Mouse (Mus musculus) hindbrain, embryonic 14.5 days (tissue): ENCODE measurements around the gene Catsperg1. TPM values are rescaled to one million over a fixed set of nuclear protein-coding genes. Genes with fewer than 3 reads are reported as not detected.
A peak's percentile ranks its signal among the peaks of the same experiment; 100 is the strongest.

Source experiments
- ATAC-seq: fragments of 200-750 bp; cut with Nextera tagmentation; 2 replicates; pipeline ENCODE4 v1.8.0; 2017; ENCODE audit warnings: moderate number of reproducible peaks, mild to moderate bottlenecking, moderate TSS enrichment, moderate library complexity; ENCODE audit not compliant: low FRiP score
- DNase-seq: peaks from one replicate; pipeline ENCODE4 v3.0.0-alpha.2; 2015; ENCODE audit warnings: low spot score
- H3K27ac ChIP-seq: fragments of 300-500 bp; sonication (generic); 2 replicates; pipeline ENCODE4 v1.5.1; 2014; ENCODE audit warnings: mild to moderate bottlenecking, moderate library complexity
- H3K27me3 ChIP-seq: fragments of 300-500 bp; sonication (generic); 2 replicates; pipeline ENCODE4 v1.6.1; 2014; ENCODE audit warnings: mild to moderate bottlenecking, low read length, mixed read lengths; ENCODE audit not compliant: control insufficient read depth, insufficient read depth
- H3K36me3 ChIP-seq: fragments of 300-500 bp; sonication (generic); replicated peaks from 2 replicates; pipeline ENCODE4 v1.6.1; 2014; ENCODE audit not compliant: control insufficient read depth, insufficient read depth
- H3K4me1 ChIP-seq: fragments of 300-500 bp; sonication (generic); replicated peaks from 2 replicates; pipeline ENCODE4 v1.6.1; 2014; ENCODE audit warnings: antibody characterized with exemption, low read length, mixed read lengths; ENCODE audit not compliant: control insufficient read depth, insufficient read depth
- H3K4me2 ChIP-seq: fragments of 300-500 bp; sonication (generic); replicated peaks from 2 replicates; pipeline ENCODE4 v1.6.1; 2014; ENCODE audit warnings: mild to moderate bottlenecking, moderate library complexity
- H3K4me3 ChIP-seq: fragments of 300-500 bp; sonication (generic); replicated peaks from 2 replicates; pipeline ENCODE4 v1.5.1; 2014; ENCODE audit warnings: mild to moderate bottlenecking, low read length
- H3K9ac ChIP-seq: fragments of 300-500 bp; sonication (generic); 2 replicates; pipeline ENCODE4 v1.6.1; 2014
- H3K9me3 ChIP-seq: fragments of 300-500 bp; sonication (generic); 2 replicates; pipeline ENCODE4 v1.6.1; 2016; ENCODE audit warnings: low read length; ENCODE audit not compliant: control insufficient read depth
- whole genome bisulfite sequencing: fragments of 180-500 bp; shearing (Covaris S2); extraction: QIAGEN DNeasy Blood & Tissue Kit; methylation state at CpG from one replicate; pipeline ENCODE4 v1.1.7; 2014; 5-methylcytosine and 5-hydroxymethylcytosine counted together
- polyA plus RNA-seq: library from polyadenylated mRNA; unstranded; fragments of >200 nt; fragmentation: Nextera tagmentation; extraction: Ambion mirVana; gene quantifications from 2 replicates; pipeline ENCODE4 v1.2.1, GENCODE M21; 2014

Catsperg1 gene
- polyA plus RNA-seq, 1 experiment from 2014 or later, result 3.3 TPM

GRCm38 (mm10) chr7:29233745-29234144 lies 19.9 kb upstream of the Catsperg1 start:
- WGBS, result 76% methylated on average over 6 of the region's 6 CpGs
- no peak overlapping the region for H3K27ac ChIP-seq
- ATAC-seq, result no peak
- DNase-seq, result no peak
- H3K9me3 ChIP-seq, result no peaks in the 10 kb centered on the region
- H3K4me1 ChIP-seq, result peaks cover 6% of the 10 kb centered on the region; the same call in 1 of the 2 replicates
- no peak overlapping the region for H3K4me2 ChIP-seq
- no peak overlapping the region for H3K4me3 ChIP-seq
- H3K36me3 ChIP-seq, result no peaks in the 10 kb centered on the region
- H3K9ac ChIP-seq, result no peak overlapping the region
- peaks cover 40% of the 10 kb centered on the region for H3K27me3 ChIP-seq

GRCm38 (mm10) chr7:29232247-29233013 lies 18.6 kb upstream of the Catsperg1 start, which contains the start of gene Kcnk6:
Kcnk6 (minus strand) TSS chr7:29232515.
- DNase-seq (no peak), ATAC-seq (no peak; the same call in 1 of the 2 replicates)
- Histone ChIP-seq H3K4me2 (peak within 1 kb of the TSS; percentile 79), H3K9me3 (no peaks in the 10 kb centered on the region), H3K4me1 (peaks cover 6% of the 10 kb centered on the region; the same call in 1 of the 2 replicates), H3K4me3 (peak within 1 kb of the TSS; percentile 39), H3K36me3 (no peaks in the 10 kb centered on the region), H3K27me3 (peaks cover 40% of the 10 kb centered on the region), H3K27ac (no peak within 1 kb of the TSS), H3K9ac (peak within 1 kb of the TSS; percentile 54)
- WGBS, result 2% methylated on average over 62 of the region's 62 CpGs

DNA sequence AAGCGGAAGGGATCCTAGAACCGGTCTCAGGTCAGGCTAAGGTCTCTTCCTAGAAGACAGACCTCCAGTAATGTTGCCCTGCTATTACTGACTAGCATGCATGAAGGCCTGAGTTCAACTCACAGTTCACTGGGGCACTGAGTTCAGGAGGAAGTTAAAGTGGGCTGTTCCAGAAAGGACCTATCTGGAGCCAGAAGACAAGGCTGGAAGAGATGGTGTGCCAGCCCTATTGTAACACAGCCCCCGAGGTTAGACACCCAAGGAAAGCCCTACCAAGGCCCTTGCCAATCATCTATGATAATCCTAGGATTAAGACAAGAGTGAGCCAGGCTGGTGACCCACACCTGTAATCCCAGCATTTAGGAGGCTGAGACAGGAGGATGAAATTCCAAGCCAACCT lies 17.7 kb upstream of the Catsperg1 start:
- ATAC-seq, result no peak
- no peak for DNase-seq
- Histone ChIP-seq H3K27ac (no peak overlapping the region), H3K9ac (no peak overlapping the region), H3K4me3 (peak overlapping the region; percentile 39), H3K27me3 (peaks cover 40% of the 10 kb centered on the region), H3K9me3 (no peaks in the 10 kb centered on the region), H3K4me1 (peaks cover 6% of the 10 kb centered on the region; the same call in 1 of the 2 replicates), H3K36me3 (no peaks in the 10 kb centered on the region), H3K4me2 (peak overlapping the region; percentile 79)
- 55% methylated on average over 3 of the region's 3 CpGs for WGBS

GRCm38 (mm10) chr7:29230560-29230959 lies 16.7 kb upstream of the Catsperg1 start:
- H3K4me1 ChIP-seq, result peaks cover 6% of the 10 kb centered on the region
- ATAC-seq, result no peak
- 15% methylated on average over 3 of the region's 3 CpGs for WGBS

DNA sequence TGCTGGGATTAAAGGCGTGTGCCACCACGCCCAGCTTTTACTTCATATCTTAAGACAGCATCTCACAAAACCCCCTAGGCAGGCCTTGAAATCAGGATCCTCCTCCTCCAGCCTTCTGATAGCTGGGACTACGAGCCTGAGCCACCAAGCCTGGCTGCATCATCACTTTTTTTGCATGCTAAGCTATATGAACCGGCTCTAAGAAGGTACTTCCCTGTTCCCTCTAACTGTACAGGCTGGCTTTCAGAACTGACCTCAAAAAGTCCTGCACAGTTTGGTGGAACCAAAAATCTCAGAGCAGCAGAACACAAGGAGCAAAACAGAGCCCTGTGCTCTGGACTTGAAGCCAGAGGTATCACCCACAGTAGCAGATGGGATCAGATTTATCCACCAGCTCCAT lies 14.4 kb upstream of the Catsperg1 start:
- ATAC-seq, result no peak

More at GRCm38 (mm10) chr7:29230560-29230959, 16.7 kb upstream of the Catsperg1 start:
- DNase-seq, result no peak
- Histone ChIP-seq H3K4me3 (no peak overlapping the region), H3K9me3 (no peaks in the 10 kb centered on the region), H3K36me3 (no peaks in the 10 kb centered on the region), H3K9ac (no peak overlapping the region), H3K27me3 (peaks cover 40% of the 10 kb centered on the region), H3K4me2 (no peak overlapping the region), H3K27ac (no peak overlapping the region)

GRCm38 (mm10) chr7:29225520-29225919 lies 11.7 kb upstream of the Catsperg1 start:
- ATAC-seq (no peak), DNase-seq (no peak)
- H3K4me1 ChIP-seq, result peaks cover 10% of the 10 kb centered on the region
- H3K9ac ChIP-seq, result no peak overlapping the region
- H3K4me2 ChIP-seq, result peak overlapping the region; percentile 34; the same call in 1 of the 2 replicates
- no peaks in the 10 kb centered on the region for H3K36me3 ChIP-seq
- H3K4me3 ChIP-seq, result no peak overlapping the region
- no peaks in the 10 kb centered on the region for H3K9me3 ChIP-seq
- no peak overlapping the region for H3K27ac ChIP-seq
- H3K27me3 ChIP-seq, result peaks cover 5% of the 10 kb centered on the region
- 73% methylated on average over 13 of the region's 13 CpGs for WGBS

More for the DNA sequence above, 14.4 kb upstream of the Catsperg1 start:
- no peak overlapping the region for H3K4me2 ChIP-seq
- H3K27ac ChIP-seq, result no peak overlapping the region
- peaks cover 16% of the 10 kb centered on the region for H3K4me1 ChIP-seq
- H3K27me3 ChIP-seq, result peaks cover 32% of the 10 kb centered on the region
- no peak overlapping the region for H3K9ac ChIP-seq
- WGBS, result 81% methylated on average over 4 of the region's 4 CpGs
- H3K36me3 ChIP-seq, result no peaks in the 10 kb centered on the region
- H3K4me3 ChIP-seq, result no peak overlapping the region
- no peaks in the 10 kb centered on the region for H3K9me3 ChIP-seq
- DNase-seq, result no peak

DNA sequence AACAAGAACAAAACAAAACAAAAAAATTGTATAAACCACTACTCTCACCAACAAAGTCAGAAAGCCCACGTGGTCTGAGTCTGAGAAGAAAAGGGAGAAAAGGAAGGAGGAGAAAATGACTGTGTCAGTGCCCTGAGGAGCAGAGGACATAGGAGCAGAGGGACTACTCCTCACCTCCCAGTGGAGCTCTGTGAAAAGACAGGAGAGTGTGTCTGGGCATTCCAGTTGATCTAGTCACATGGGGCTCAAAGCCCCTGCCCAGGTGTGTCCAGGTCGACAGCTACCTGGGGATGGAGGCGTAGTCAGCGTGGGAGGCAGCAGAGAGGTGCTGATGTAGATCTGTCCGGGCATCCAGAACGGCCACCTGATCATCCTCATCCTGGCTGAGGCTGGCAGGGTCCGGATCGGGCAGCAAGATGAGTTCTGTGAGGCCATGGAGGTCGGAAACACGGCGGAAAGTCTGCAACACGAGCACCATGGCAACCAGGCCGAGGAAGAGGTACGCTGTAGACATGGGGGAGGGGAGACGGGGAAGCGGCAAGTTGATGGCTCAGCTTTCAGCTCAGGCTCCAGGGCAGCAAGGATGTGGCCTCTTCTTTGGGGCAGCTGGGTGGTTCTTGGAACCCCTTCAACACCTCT lies 11.0 kb upstream of the Catsperg1 start:
- Histone ChIP-seq H3K9me3 (peaks cover 3% of the 10 kb centered on the region; the same call in 1 of the 2 replicates), H3K9ac (peak overlapping the region; percentile 20; the same call in 1 of the 2 replicates), H3K4me1 (peaks cover 10% of the 10 kb centered on the region), H3K27me3 (no peaks in the 10 kb centered on the region), H3K4me3 (no peak overlapping the region; the same call in 1 of the 2 replicates), H3K36me3 (no peaks in the 10 kb centered on the region), H3K4me2 (peak overlapping the region; percentile 34; the same call in 1 of the 2 replicates), H3K27ac (no peak overlapping the region)
- WGBS, result 12% methylated on average over 16 of the region's 16 CpGs
- no peak for DNase-seq
- 0 out of 2 replicates have a peak, but pooled peaks have one; percentile 65 for ATAC-seq

DNA sequence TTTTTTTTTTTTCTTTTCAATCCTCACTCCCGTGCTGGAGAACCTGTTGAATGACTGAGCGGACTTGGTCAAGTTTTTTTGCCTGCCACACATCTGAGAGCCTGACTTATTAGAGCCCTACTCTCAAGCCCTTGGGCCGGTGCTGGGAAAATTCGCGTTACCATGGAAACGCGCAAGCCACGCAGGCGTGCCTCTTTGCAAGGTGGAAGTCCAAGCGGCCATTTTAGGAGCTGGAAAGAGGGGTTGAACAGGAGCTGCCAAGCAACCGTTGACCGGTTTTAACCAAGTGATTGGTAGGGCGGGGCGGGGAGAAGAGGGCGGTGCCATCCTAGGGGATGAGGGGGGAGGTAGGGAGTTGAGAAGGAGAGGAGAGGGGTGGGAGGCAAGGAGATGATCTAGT lies 1.0 kb upstream of the Catsperg1 start:
- no peak for DNase-seq
- ATAC-seq, result no peak
- WGBS, result 37% methylated on average over 15 of the region's 15 CpGs
- 0 out of 2 replicates have a peak, but pooled peaks cover 7% of the 10 kb centered on the region for H3K4me1 ChIP-seq
- no peak overlapping the region for H3K4me3 ChIP-seq
- H3K27me3 ChIP-seq, result peaks cover 10% of the 10 kb centered on the region; the same call in 1 of the 2 replicates
- H3K4me2 ChIP-seq, result no peak overlapping the region
- no peak overlapping the region for H3K27ac ChIP-seq
- H3K9ac ChIP-seq, result no peak overlapping the region
- H3K9me3 ChIP-seq, result peaks cover 8% of the 10 kb centered on the region
- no peaks in the 10 kb centered on the region for H3K36me3 ChIP-seq

- no peaks in the 10 kb centered on the region for H3K36me3 ChIP-seq
- WGBS, result 57% methylated on average over 2 of the region's 2 CpGs
- 0 out of 2 replicates have a peak, but pooled peaks cover 7% of the 10 kb centered on the region for H3K4me1 ChIP-seq
- H3K9ac ChIP-seq, result no peak overlapping the region
- no peak overlapping the region for H3K4me3 ChIP-seq
- H3K27ac ChIP-seq, result no peak overlapping the region
- peaks cover 10% of the 10 kb centered on the region; the same call in 1 of the 2 replicates for H3K27me3 ChIP-seq
- 0 out of 2 replicates have a peak, but pooled peaks cover 3% of the 10 kb centered on the region for H3K9me3 ChIP-seq
- ATAC-seq (no peak), DNase-seq (no peak)
- peak overlapping the region; percentile 53; the same call in 1 of the 2 replicates for H3K4me2 ChIP-seq
These were observed 401 bp upstream of the Catsperg1 start for GRCm38 (mm10) chr7:29214236-29214635.
